Mouse (Mus musculus) forebrain, postnatal 0 days (tissue): Measurements from ENCODE around the gene Ppil3. TPM values are rescaled to one million over a fixed set of nuclear protein-coding genes. Genes with fewer than 3 reads are reported as not detected.

Experiments
- ATAC-seq: fragments of 200-750 bp; cut with Nextera tagmentation; 2 replicates; pipeline ENCODE4 v1.8.0; 2017; ENCODE audit warnings: mild to moderate bottlenecking, moderate library complexity
- DNase-seq: peaks from one replicate; pipeline ENCODE4 v3.0.0-alpha.2; 2015
- H3K27ac ChIP-seq: fragments of 300-500 bp; sonication (generic); 2 replicates; pipeline ENCODE4 v1.5.1; 2014; ENCODE audit warnings: low read depth, mild to moderate bottlenecking, antibody characterized with exemption, low read length, moderate library complexity, mixed read lengths
- H3K27me3 ChIP-seq: fragments of 300-500 bp; sonication (generic); 2 replicates; pipeline ENCODE4 v1.6.1; 2014; ENCODE audit warnings: mild to moderate bottlenecking, low read length, mixed read lengths; ENCODE audit not compliant: insufficient read depth
- H3K36me3 ChIP-seq: fragments of 300-500 bp; sonication (generic); 2 replicates; pipeline ENCODE4 v1.6.1; 2014; ENCODE audit warnings: mild to moderate bottlenecking, moderate library complexity; ENCODE audit not compliant: insufficient read depth
- H3K4me1 ChIP-seq: fragments of 300-500 bp; sonication (generic); 2 replicates; pipeline ENCODE4 v1.6.1; 2014; ENCODE audit warnings: antibody characterized with exemption; ENCODE audit not compliant: insufficient read depth
- H3K4me2 ChIP-seq: fragments of 300-500 bp; sonication (generic); 2 replicates; pipeline ENCODE4 v1.6.1; 2014; ENCODE audit warnings: low read depth, mild to moderate bottlenecking, moderate library complexity
- H3K4me3 ChIP-seq: fragments of 300-500 bp; sonication (generic); 2 replicates; pipeline ENCODE4 v1.5.1; 2014; ENCODE audit warnings: low read depth, low read length, mixed read lengths
- H3K9ac ChIP-seq: fragments of 300-500 bp; sonication (generic); 2 replicates; pipeline ENCODE4 v1.6.1; 2014; ENCODE audit warnings: mild to moderate bottlenecking
- H3K9me3 ChIP-seq: fragments of 300-500 bp; sonication (generic); 2 replicates; pipeline ENCODE4 v1.6.1; 2016; ENCODE audit warnings: low read length
- CTCF ChIP-seq: sonication (generic); IDR thresholded peaks from 2 replicates; pipeline ENCODE4 v1.5.1; 2016; ENCODE audit warnings: antibody characterized with exemption, control low read depth, low read depth
- WGBS: fragments of 180-500 bp; shearing (Covaris S2); extraction: QIAGEN DNeasy Blood & Tissue Kit; methylation state at CpG from one replicate; pipeline ENCODE4 v1.1.7; 2014; 5-methylcytosine and 5-hydroxymethylcytosine counted together
- polyA plus RNA-seq: library from polyadenylated mRNA; unstranded; fragments of >200 nt; fragmentation: Nextera tagmentation; extraction: Ambion mirVana; gene quantifications from 2 replicates; pipeline ENCODE4 v1.2.1, GENCODE M21; 2015
- total RNA-seq: library from RNA; depleted of rRNA; stranded (reverse); fragments of >200 nt; gene quantifications from 2 replicates; pipeline ENCODE4 v1.2.3, GENCODE M21; 2014; rRNA removed

Gene Ppil3
- total RNA-seq: 29.0 and 48.5 TPM in 2 replicates
- 53.5 and 55.4 TPM in 2 replicates for polyA plus RNA-seq

- WGBS: 2% methylated on average over 33 of the region's 33 CpGs
Observed at GRCm38 (mm10) chr1:58445143-58445722, at the start of gene Ppil3, which contains the start of gene Nif3l1. Gene Ppil3, minus strand, starts transcription at chr1:58445486. Gene Nif3l1, plus strand, starts transcription at chr1:58445151.

GRCm38 (mm10) chr1:58482647-58483046 lies 37.4 kb upstream of the Ppil3 start:
- Histone ChIP-seq H3K9ac (no peak overlapping the region), H3K4me2 (no peak overlapping the region), H3K36me3 (peaks cover 46% of the 10 kb centered on the region), H3K27ac (no peak overlapping the region), H3K4me3 (no peak overlapping the region), H3K4me1 (no peaks in the 10 kb centered on the region), H3K9me3 (no peaks in the 10 kb centered on the region), H3K27me3 (no peaks in the 10 kb centered on the region)
- WGBS: 91% methylated on average over 4 of the region's 4 CpGs
- no peak for DNase-seq
- no peak for ATAC-seq
- no peak for TF ChIP-seq CTCF

More at GRCm38 (mm10) chr1:58445143-58445722, at the start of gene Ppil3, which contains the start of gene Nif3l1:
- TF ChIP-seq CTCF: peak; percentile 50
- Histone ChIP-seq H3K9me3 (no peaks in the 10 kb centered on the region), H3K4me3 (peak within 1 kb of the TSS; percentile 67), H3K4me2 (peak within 1 kb of the TSS; percentile 61), H3K4me1 (peaks cover 10% of the 10 kb centered on the region; the same call in 1 of the 2 replicates), H3K27ac (peak within 1 kb of the TSS; percentile 95), H3K36me3 (peaks cover 6% of the 10 kb centered on the region), H3K27me3 (no peaks in the 10 kb centered on the region), H3K9ac (peak within 1 kb of the TSS; percentile 86)
- DNase-seq (peak; percentile 94), ATAC-seq (peak; percentile 98)

DNA sequence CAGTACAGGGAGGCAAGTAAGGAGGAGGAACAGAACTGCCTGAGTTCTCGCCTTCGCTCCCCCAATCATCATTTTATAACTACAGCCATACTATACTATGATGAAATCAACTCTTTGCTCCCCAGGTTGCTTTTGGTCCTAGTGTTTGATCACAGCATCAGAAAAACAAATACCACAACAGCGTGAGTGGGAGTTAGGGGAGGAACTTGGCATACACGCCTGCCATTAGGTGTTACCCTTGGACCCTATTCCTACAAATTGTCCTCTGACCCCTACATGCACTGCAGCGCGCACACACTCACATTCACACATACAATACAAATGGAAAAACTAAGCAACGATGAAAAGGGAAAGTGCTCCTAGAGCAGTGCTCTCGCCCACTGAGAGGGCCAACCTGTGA lies 30.4 kb upstream of the Ppil3 start:
- Histone ChIP-seq H3K4me1 (no peaks in the 10 kb centered on the region), H3K36me3 (peaks cover 66% of the 10 kb centered on the region), H3K27ac (no peak overlapping the region), H3K9me3 (no peaks in the 10 kb centered on the region), H3K4me2 (no peak overlapping the region), H3K4me3 (no peak overlapping the region), H3K9ac (no peak overlapping the region), H3K27me3 (no peaks in the 10 kb centered on the region)
- DNase-seq (no peak), ATAC-seq (no peak)
- TF ChIP-seq CTCF: no peak
- WGBS: 96% methylated on average over 8 of the region's 8 CpGs

- no peak overlapping the region for H3K27ac ChIP-seq
- 92% methylated on average over 4 of the region's 4 CpGs for WGBS
- TF ChIP-seq CTCF: no peak
- H3K9ac ChIP-seq: no peak overlapping the region
- peaks cover 66% of the 10 kb centered on the region for H3K36me3 ChIP-seq
- H3K4me3 ChIP-seq: no peak overlapping the region
- no peak overlapping the region for H3K4me2 ChIP-seq
- DNase-seq (no peak), ATAC-seq (no peak)
- no peaks in the 10 kb centered on the region for H3K4me1 ChIP-seq
- no peaks in the 10 kb centered on the region for H3K9me3 ChIP-seq
- no peaks in the 10 kb centered on the region for H3K27me3 ChIP-seq
Observed at GRCm38 (mm10) chr1:58465561-58465960, 20.3 kb upstream of the Ppil3 start.

DNA sequence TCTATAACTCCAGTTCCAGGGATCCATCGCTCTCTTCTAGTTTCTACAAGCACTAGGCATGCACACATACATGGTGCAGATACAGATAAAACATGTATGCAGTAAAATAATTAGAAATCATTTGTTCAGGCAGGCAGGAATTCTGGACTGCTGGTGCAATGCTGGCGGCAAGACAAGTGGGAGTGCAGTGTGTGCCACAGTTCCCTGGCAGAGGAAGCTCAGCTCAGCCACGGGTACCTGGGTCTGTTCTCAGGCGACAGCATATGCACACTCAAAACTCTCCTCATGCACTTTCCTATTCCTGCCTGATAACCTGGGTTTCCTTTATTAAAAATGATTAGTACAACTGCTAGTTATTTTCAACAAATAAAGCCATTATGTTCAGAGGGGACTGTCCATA lies 19.8 kb upstream of the Ppil3 start:
- no peaks in the 10 kb centered on the region for H3K27me3 ChIP-seq
- WGBS: 89% methylated on average over 4 of the region's 4 CpGs
- H3K4me2 ChIP-seq: no peak overlapping the region
- peaks cover 70% of the 10 kb centered on the region for H3K36me3 ChIP-seq
- no peaks in the 10 kb centered on the region for H3K9me3 ChIP-seq
- H3K9ac ChIP-seq: no peak overlapping the region
- no peak overlapping the region for H3K27ac ChIP-seq
- H3K4me3 ChIP-seq: no peak overlapping the region
- DNase-seq (no peak), ATAC-seq (no peak)
- no peaks in the 10 kb centered on the region for H3K4me1 ChIP-seq
- no peak for TF ChIP-seq CTCF

GRCm38 (mm10) chr1:58463935-58464334 lies 18.6 kb upstream of the Ppil3 start:
- Histone ChIP-seq H3K9ac (no peak overlapping the region), H3K27me3 (no peaks in the 10 kb centered on the region), H3K4me2 (no peak overlapping the region), H3K4me3 (no peak overlapping the region), H3K4me1 (no peaks in the 10 kb centered on the region), H3K9me3 (no peaks in the 10 kb centered on the region), H3K36me3 (peaks cover 68% of the 10 kb centered on the region), H3K27ac (no peak overlapping the region)
- no peak for ATAC-seq
- TF ChIP-seq CTCF: no peak
- DNase-seq: no peak
- 80% methylated on average over 2 of the region's 2 CpGs for WGBS

GRCm38 (mm10) chr1:58460566-58460965 lies 15.3 kb upstream of the Ppil3 start:
- no peaks in the 10 kb centered on the region for H3K27me3 ChIP-seq
- 96% methylated on average over 3 of the region's 3 CpGs for WGBS

More at GRCm38 (mm10) chr1:58460566-58460965, 15.3 kb upstream of the Ppil3 start:
- Histone ChIP-seq H3K36me3 (peaks cover 77% of the 10 kb centered on the region), H3K4me2 (no peak overlapping the region), H3K9me3 (no peaks in the 10 kb centered on the region), H3K4me3 (no peak overlapping the region), H3K9ac (no peak overlapping the region), H3K4me1 (no peaks in the 10 kb centered on the region), H3K27ac (no peak overlapping the region)
- ATAC-seq: no peak
- TF ChIP-seq CTCF: no peak
- DNase-seq: no peak
